Mouse (Mus musculus) stomach, postnatal 0 days (tissue): ENCODE results near the gene Cend1. TPM values are rescaled to one million over a fixed set of nuclear protein-coding genes. Genes with fewer than 3 reads are reported as not detected.

ENCODE experiments used
- ATAC-seq: fragments of 200-750 bp; cut with Nextera tagmentation; 2 replicates; pipeline ENCODE4 v1.8.0; 2017; ENCODE audit not compliant: low FRiP score, low TSS enrichment
- DNase-seq: peaks from one replicate; pipeline ENCODE4 v3.0.0-alpha.2; 2016; ENCODE audit warnings: low spot score
- H3K27ac ChIP-seq: fragments of 300-500 bp; sonication (generic); replicated peaks from 2 replicates; pipeline ENCODE4 v1.5.1; 2014; ENCODE audit warnings: mild to moderate bottlenecking, control low read depth
- H3K27me3 ChIP-seq: fragments of 300-500 bp; sonication (generic); 2 replicates; pipeline ENCODE4 v1.6.1; 2014; ENCODE audit warnings: low read length; ENCODE audit not compliant: control insufficient read depth, insufficient read depth
- H3K36me3 ChIP-seq: fragments of 300-500 bp; sonication (generic); 2 replicates; pipeline ENCODE4 v1.6.1; 2014; ENCODE audit warnings: low read length, mixed read lengths; ENCODE audit not compliant: control insufficient read depth, insufficient read depth
- H3K4me1 ChIP-seq: fragments of 300-500 bp; sonication (generic); replicated peaks from 2 replicates; pipeline ENCODE4 v1.6.1; 2014; ENCODE audit warnings: antibody characterized with exemption; ENCODE audit not compliant: control insufficient read depth, insufficient read depth
- H3K4me2 ChIP-seq: fragments of 300-500 bp; sonication (generic); replicated peaks from 2 replicates; pipeline ENCODE4 v1.6.1; 2014; ENCODE audit warnings: low read depth, mild to moderate bottlenecking, control low read depth, moderate library complexity
- H3K4me3 ChIP-seq: fragments of 300-500 bp; sonication (generic); 2 replicates; pipeline ENCODE4 v1.5.1; 2014; ENCODE audit warnings: low read depth, low read length, control low read depth
- H3K9ac ChIP-seq: fragments of 300-500 bp; sonication (generic); 2 replicates; pipeline ENCODE4 v1.6.1; 2014; ENCODE audit warnings: mild to moderate bottlenecking, low read length, control low read depth, mixed read lengths
- H3K9me3 ChIP-seq: fragments of 300-500 bp; sonication (generic); 2 replicates; pipeline ENCODE4 v1.6.1; 2016; ENCODE audit warnings: low read length; ENCODE audit not compliant: control insufficient read depth
- CTCF ChIP-seq: IDR thresholded peaks from 2 replicates; pipeline ENCODE4 v1.5.1; 2016; ENCODE audit warnings: antibody characterized with exemption, low read depth, mild to moderate bottlenecking, moderate library complexity
- EP300 ChIP-seq: optimal IDR thresholded peaks from 2 replicates; pipeline ENCODE3; 2016; ENCODE audit warnings: antibody characterized with exemption
- WGBS: fragments of 180-500 bp; shearing (Covaris S2); extraction: QIAGEN DNeasy Blood & Tissue Kit; methylation state at CpG from one replicate; pipeline ENCODE4 v1.1.7; 2014; 5-methylcytosine and 5-hydroxymethylcytosine counted together
- polyA plus RNA-seq: library from polyadenylated mRNA; unstranded; fragments of >200 nt; fragmentation: Nextera tagmentation; extraction: Ambion mirVana; gene quantifications from 2 replicates; pipeline ENCODE4 v1.2.1, GENCODE M21; 2015

Gene Cend1
- polyA plus RNA-seq, 1 experiment from 2014 or later = 2.0 TPM

GRCm38 (mm10) chr7:141459301-141459711 lies 30.0 kb upstream of the Cend1 start:
- Histone ChIP-seq H3K4me2 (no peak overlapping the region), H3K36me3 (peaks cover 3% of the 10 kb centered on the region; the same call in 1 of the 2 replicates), H3K9me3 (no peaks in the 10 kb centered on the region), H3K9ac (no peak overlapping the region), H3K27ac (no peak overlapping the region), H3K4me1 (peaks cover 10% of the 10 kb centered on the region), H3K4me3 (no peak overlapping the region), H3K27me3 (no peaks in the 10 kb centered on the region)
- DNase-seq (no peak), ATAC-seq (no peak)
- 87% methylated on average over 17 of the region's 17 CpGs for WGBS
- no peak for TF ChIP-seq EP300
- no peak for TF ChIP-seq CTCF

- 92% methylated on average over 10 of the region's 11 CpGs for WGBS
- no peak for ATAC-seq
- Histone ChIP-seq H3K27ac (no peak overlapping the region), H3K4me2 (no peak overlapping the region), H3K9me3 (no peaks in the 10 kb centered on the region), H3K4me3 (no peak overlapping the region), H3K36me3 (peaks cover 3% of the 10 kb centered on the region; the same call in 1 of the 2 replicates), H3K4me1 (peaks cover 9% of the 10 kb centered on the region; the same call in 1 of the 2 replicates), H3K27me3 (no peaks in the 10 kb centered on the region), H3K9ac (no peak overlapping the region)
- DNase-seq = no peak
- TF ChIP-seq CTCF = no peak
- no peak for TF ChIP-seq EP300
Observed at GRCm38 (mm10) chr7:141458661-141459060, 29.4 kb upstream of the Cend1 start.

GRCm38 (mm10) chr7:141457986-141458660 lies 28.8 kb upstream of the Cend1 start:
- no peak overlapping the region for H3K4me2 ChIP-seq
- no peak for ATAC-seq
- no peaks in the 10 kb centered on the region for H3K27me3 ChIP-seq
- no peaks in the 10 kb centered on the region for H3K9me3 ChIP-seq
- no peak overlapping the region for H3K27ac ChIP-seq
- no peak overlapping the region for H3K4me3 ChIP-seq
- WGBS = 74% methylated on average over 15 of the region's 15 CpGs
- H3K4me1 ChIP-seq = peaks cover 9% of the 10 kb centered on the region; the same call in 1 of the 2 replicates
- TF ChIP-seq CTCF (peak; percentile 75), EP300 (no peak)
- no peak overlapping the region for H3K9ac ChIP-seq
- peak; percentile 81 for DNase-seq
- H3K36me3 ChIP-seq = peaks cover 3% of the 10 kb centered on the region; the same call in 1 of the 2 replicates

- Histone ChIP-seq H3K27ac (no peak overlapping the region), H3K9ac (no peak overlapping the region), H3K36me3 (peaks cover 3% of the 10 kb centered on the region; the same call in 1 of the 2 replicates), H3K4me1 (peaks cover 9% of the 10 kb centered on the region; the same call in 1 of the 2 replicates), H3K9me3 (no peaks in the 10 kb centered on the region), H3K27me3 (no peaks in the 10 kb centered on the region), H3K4me2 (no peak overlapping the region), H3K4me3 (no peak overlapping the region)
- DNase-seq (no peak), ATAC-seq (no peak)
- WGBS = 93% methylated on average over 14 of the region's 14 CpGs
- no peak for TF ChIP-seq CTCF
- TF ChIP-seq EP300 = no peak
Observed at GRCm38 (mm10) chr7:141457236-141457635, 27.9 kb upstream of the Cend1 start.

GRCm38 (mm10) chr7:141456739-141457138 lies 27.4 kb upstream of the Cend1 start:
- peaks cover 6% of the 10 kb centered on the region; the same call in 1 of the 2 replicates for H3K36me3 ChIP-seq
- no peak for DNase-seq
- TF ChIP-seq CTCF = no peak
- no peak for TF ChIP-seq EP300
- no peak overlapping the region; the same call in 1 of the 2 replicates for H3K27ac ChIP-seq
- no peaks in the 10 kb centered on the region for H3K27me3 ChIP-seq
- no peak overlapping the region for H3K4me3 ChIP-seq
- WGBS = 72% methylated on average over 6 of the region's 6 CpGs
- peak overlapping the region; percentile 86; the same call in 1 of the 2 replicates for H3K4me2 ChIP-seq
- H3K9me3 ChIP-seq = no peaks in the 10 kb centered on the region
- ATAC-seq = no peak
- peaks cover 9% of the 10 kb centered on the region; the same call in 1 of the 2 replicates for H3K4me1 ChIP-seq
- no peak overlapping the region; the same call in 1 of the 2 replicates for H3K9ac ChIP-seq
